Mouse (Mus musculus) lung, postnatal 0 days (tissue): ENCODE measurements around the gene Gna12.

ENCODE experiments used
- CTCF ChIP-seq: IDR thresholded peaks from 2 replicates; pipeline ENCODE4 v1.5.1; 2016; ENCODE audit warnings: antibody characterized with exemption, mild to moderate bottlenecking
- EP300 ChIP-seq: IDR thresholded peaks from 2 replicates; pipeline ENCODE4 v1.6.1; 2016; ENCODE audit warnings: antibody characterized with exemption, mild to moderate bottlenecking, control low read depth

GRCm38 (mm10) chr5:140789561-140789960 is 40.7 kb downstream of the Gna12 start:
- TF ChIP-seq CTCF, result no peak
- no peak for TF ChIP-seq EP300
